Mouse (Mus musculus) hindbrain, embryonic 14.5 days (tissue): ENCODE measurements at regions not wholly inside any gene's neighbourhood (a gene's known extent, or its start where the extent isn't known, plus 50 kb on each side); places are given as distances from the start of the nearest gene placed in this dataset.
A peak's percentile ranks its signal among the peaks of the same experiment; 100 is the strongest.

Source experiments
- ATAC-seq: fragments of 200-750 bp; cut with Nextera tagmentation; 2 replicates; pipeline ENCODE4 v1.8.0; 2017; ENCODE audit warnings: moderate number of reproducible peaks, mild to moderate bottlenecking, moderate TSS enrichment, moderate library complexity; ENCODE audit not compliant: low FRiP score
- DNase-seq: peaks from one replicate; pipeline ENCODE4 v3.0.0-alpha.2; 2015; ENCODE audit warnings: low spot score
- H3K27ac ChIP-seq: fragments of 300-500 bp; sonication (generic); 2 replicates; pipeline ENCODE4 v1.5.1; 2014; ENCODE audit warnings: mild to moderate bottlenecking, moderate library complexity
- H3K27me3 ChIP-seq: fragments of 300-500 bp; sonication (generic); 2 replicates; pipeline ENCODE4 v1.6.1; 2014; ENCODE audit warnings: mild to moderate bottlenecking, low read length, mixed read lengths; ENCODE audit not compliant: control insufficient read depth, insufficient read depth
- H3K36me3 ChIP-seq: fragments of 300-500 bp; sonication (generic); replicated peaks from 2 replicates; pipeline ENCODE4 v1.6.1; 2014; ENCODE audit not compliant: control insufficient read depth, insufficient read depth
- H3K4me1 ChIP-seq: fragments of 300-500 bp; sonication (generic); replicated peaks from 2 replicates; pipeline ENCODE4 v1.6.1; 2014; ENCODE audit warnings: antibody characterized with exemption, low read length, mixed read lengths; ENCODE audit not compliant: control insufficient read depth, insufficient read depth
- H3K4me2 ChIP-seq: fragments of 300-500 bp; sonication (generic); replicated peaks from 2 replicates; pipeline ENCODE4 v1.6.1; 2014; ENCODE audit warnings: mild to moderate bottlenecking, moderate library complexity
- H3K4me3 ChIP-seq: fragments of 300-500 bp; sonication (generic); replicated peaks from 2 replicates; pipeline ENCODE4 v1.5.1; 2014; ENCODE audit warnings: mild to moderate bottlenecking, low read length
- H3K9ac ChIP-seq: fragments of 300-500 bp; sonication (generic); 2 replicates; pipeline ENCODE4 v1.6.1; 2014
- H3K9me3 ChIP-seq: fragments of 300-500 bp; sonication (generic); 2 replicates; pipeline ENCODE4 v1.6.1; 2016; ENCODE audit warnings: low read length; ENCODE audit not compliant: control insufficient read depth
- WGBS: fragments of 180-500 bp; shearing (Covaris S2); extraction: QIAGEN DNeasy Blood & Tissue Kit; methylation state at CpG from one replicate; pipeline ENCODE4 v1.1.7; 2014; 5-methylcytosine and 5-hydroxymethylcytosine counted together

- H3K27me3 ChIP-seq, result no peaks in the 10 kb centered on the region
- H3K4me2 ChIP-seq, result no peak overlapping the region
- H3K27ac ChIP-seq, result no peak overlapping the region
- no peaks in the 10 kb centered on the region for H3K4me1 ChIP-seq
- ATAC-seq (peak; percentile 76), DNase-seq (peak; percentile 25)
- H3K9me3 ChIP-seq, result no peaks in the 10 kb centered on the region
- WGBS, result 2% methylated on average over 4 of the region's 4 CpGs
- H3K4me3 ChIP-seq, result no peak overlapping the region
- H3K9ac ChIP-seq, result no peak overlapping the region
- H3K36me3 ChIP-seq, result no peaks in the 10 kb centered on the region
These were observed 186.1 kb upstream of the Ctnna2 start for GRCm38 (mm10) chr6:78165615-78166014.
